Mouse (Mus musculus): ENCODE results near the gene Vps45. TPM values are rescaled to one million over a fixed set of nuclear protein-coding genes. Genes with fewer than 3 reads are reported as not detected.

Gene Vps45
- polyA plus RNA-seq, 1 experiment from 2014 or later = 46.1 TPM

DNA sequence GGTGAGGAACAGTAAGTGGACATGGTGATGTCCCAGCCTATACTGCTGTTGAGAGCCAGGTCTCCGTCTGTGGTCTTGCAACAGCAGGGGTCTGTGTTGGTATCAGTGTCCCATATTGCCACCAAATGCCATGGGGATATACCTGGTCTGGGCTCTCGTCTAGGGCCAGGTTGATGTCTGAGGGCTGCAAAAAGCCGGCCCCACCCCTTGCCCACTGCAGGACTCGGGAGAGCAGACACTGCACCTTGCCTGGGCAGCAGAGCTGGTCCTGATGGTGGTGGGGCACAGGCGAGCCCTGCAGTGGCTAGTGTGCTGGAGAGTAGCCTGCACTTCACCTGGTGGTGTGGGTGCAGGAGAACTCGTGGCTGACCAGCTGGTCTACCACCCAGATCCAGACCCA, 19.8 kb upstream of the Vps45 start:
- Histone ChIP-seq H3K4me2 (replicated peaks) (no peak overlapping the region), H3K9ac (no peak overlapping the region), H3K27ac (replicated peaks) (no peak overlapping the region), H3K4me3 (replicated peaks) (no peak overlapping the region), H3K36me3 (no peaks in the 10 kb centered on the region), H3K4me1 (no peaks in the 10 kb centered on the region), H3K27me3 (no peaks in the 10 kb centered on the region), H3K9me3 (replicated peaks) (no peaks in the 10 kb centered on the region)
- ATAC-seq (ENCODE audit: insufficient number of reproducible peaks, low FRiP score, low TSS enrichment, low read depth) = no peak
- 64% methylated on average over 6 of the region's 6 CpGs for WGBS

- H3K27ac ChIP-seq (replicated peaks) = no peak overlapping the region
- no peak overlapping the region for H3K9ac ChIP-seq
- no peaks in the 10 kb centered on the region for H3K36me3 ChIP-seq
- no peak overlapping the region for H3K4me3 ChIP-seq (replicated peaks)
- no peaks in the 10 kb centered on the region for H3K27me3 ChIP-seq
- no peaks in the 10 kb centered on the region for H3K9me3 ChIP-seq (replicated peaks)
- 68% methylated on average over 12 of the region's 12 CpGs for WGBS
- H3K4me1 ChIP-seq = no peaks in the 10 kb centered on the region
- ATAC-seq (ENCODE audit: insufficient number of reproducible peaks, low FRiP score, low TSS enrichment, low read depth) = no peak
- H3K4me2 ChIP-seq (replicated peaks) = no peak overlapping the region
These were observed 14.7 kb upstream of the Vps45 start for GRCm38 (mm10) chr3:96072921-96073486.

GRCm38 (mm10) chr3:96070241-96070640, 12.0 kb upstream of the Vps45 start:
- WGBS = 72% methylated on average over 4 of the region's 4 CpGs
- H3K4me1 ChIP-seq = 0 out of 2 replicates have a peak, but pooled peaks cover 4% of the 10 kb centered on the region
- ATAC-seq (ENCODE audit: insufficient number of reproducible peaks, low FRiP score, low TSS enrichment, low read depth) = no peak

GRCm38 (mm10) chr3:96069542-96069941, 11.3 kb upstream of the Vps45 start:
- no peaks in the 10 kb centered on the region for H3K9me3 ChIP-seq (replicated peaks)
- H3K27me3 ChIP-seq = no peaks in the 10 kb centered on the region
- H3K4me3 ChIP-seq (replicated peaks) = no peak overlapping the region
- WGBS = 52% methylated on average over 1 of the region's 1 CpGs
- H3K27ac ChIP-seq (replicated peaks) = no peak overlapping the region
- no peak overlapping the region for H3K9ac ChIP-seq
- H3K4me2 ChIP-seq (replicated peaks) = no peak overlapping the region
- H3K36me3 ChIP-seq = no peaks in the 10 kb centered on the region
- ATAC-seq (ENCODE audit: insufficient number of reproducible peaks, low FRiP score, low TSS enrichment, low read depth) = no peak
- 0 out of 2 replicates have a peak, but pooled peaks cover 4% of the 10 kb centered on the region for H3K4me1 ChIP-seq

More at GRCm38 (mm10) chr3:96070241-96070640, 12.0 kb upstream of the Vps45 start:
- Histone ChIP-seq H3K9ac (no peak overlapping the region), H3K9me3 (replicated peaks) (no peaks in the 10 kb centered on the region), H3K36me3 (no peaks in the 10 kb centered on the region), H3K4me3 (replicated peaks) (no peak overlapping the region), H3K4me2 (replicated peaks) (no peak overlapping the region), H3K27me3 (no peaks in the 10 kb centered on the region), H3K27ac (replicated peaks) (no peak overlapping the region)

DNA sequence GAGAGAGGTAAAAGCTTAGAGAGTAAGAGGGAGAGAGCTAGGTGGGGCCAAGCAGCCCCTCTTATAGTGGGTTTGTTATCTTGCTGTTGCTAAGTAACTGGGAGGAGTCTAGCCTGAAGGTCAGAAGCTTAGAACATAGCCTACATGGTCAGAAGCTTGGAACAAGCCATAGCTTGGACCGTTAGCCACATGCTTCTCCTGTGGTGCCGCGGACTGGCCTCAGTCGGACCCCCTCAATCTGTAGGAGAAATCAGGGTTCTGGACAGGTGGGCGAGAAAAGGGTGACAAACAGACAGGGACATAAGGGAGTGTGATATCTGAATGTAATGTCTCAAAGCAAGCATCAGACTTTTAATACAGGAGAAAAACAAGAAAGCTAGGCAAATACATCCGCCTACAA, 10.8 kb upstream of the Vps45 start:
- Histone ChIP-seq H3K27ac (replicated peaks) (no peak overlapping the region), H3K27me3 (no peaks in the 10 kb centered on the region), H3K9me3 (replicated peaks) (no peaks in the 10 kb centered on the region), H3K4me2 (replicated peaks) (no peak overlapping the region), H3K4me3 (replicated peaks) (no peak overlapping the region), H3K4me1 (0 out of 2 replicates have a peak, but pooled peaks cover 4% of the 10 kb centered on the region), H3K9ac (no peak overlapping the region), H3K36me3 (no peaks in the 10 kb centered on the region)
- no peak for ATAC-seq (ENCODE audit: insufficient number of reproducible peaks, low FRiP score, low TSS enrichment, low read depth)
- WGBS = 92% methylated on average over 6 of the region's 6 CpGs

DNA sequence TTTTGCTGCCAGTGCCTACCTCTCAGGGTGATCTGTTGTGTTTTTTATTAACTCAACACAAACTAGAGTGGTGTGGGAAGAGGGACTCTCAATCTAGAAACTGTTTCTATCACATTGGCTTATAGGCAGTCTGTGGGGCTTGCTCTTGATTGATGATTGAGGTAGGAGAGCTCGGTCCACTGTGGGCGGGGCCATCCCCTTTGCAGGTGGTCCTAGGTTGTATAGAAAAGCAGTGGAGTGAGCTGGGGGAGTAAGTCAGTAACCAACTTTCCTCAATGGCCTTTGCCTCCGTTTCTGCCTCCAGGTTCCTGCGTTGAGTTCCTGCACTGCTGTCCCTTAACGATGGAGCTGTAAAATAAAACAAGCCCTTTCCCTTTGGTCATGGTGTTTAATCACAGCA, 8.5 kb upstream of the Vps45 start:
- no peaks in the 10 kb centered on the region for H3K27me3 ChIP-seq
- H3K4me2 ChIP-seq (replicated peaks) = no peak overlapping the region
- no peaks in the 10 kb centered on the region for H3K9me3 ChIP-seq (replicated peaks)
- H3K4me1 ChIP-seq = 0 out of 2 replicates have a peak, but pooled peaks cover 4% of the 10 kb centered on the region
- H3K27ac ChIP-seq (replicated peaks) = no peak overlapping the region
- H3K9ac ChIP-seq = no peak overlapping the region
- 87% methylated on average over 5 of the region's 5 CpGs for WGBS
- H3K36me3 ChIP-seq = no peaks in the 10 kb centered on the region
- ATAC-seq (ENCODE audit: insufficient number of reproducible peaks, low FRiP score, low TSS enrichment, low read depth) = no peak
- no peak overlapping the region for H3K4me3 ChIP-seq (replicated peaks)

- WGBS = 25% methylated on average over 20 of the region's 20 CpGs
- peak overlapping the region; percentile 31 for H3K4me3 ChIP-seq (replicated peaks)
- no peaks in the 10 kb centered on the region for H3K36me3 ChIP-seq
- no peak overlapping the region for H3K9ac ChIP-seq
- 0 out of 2 replicates have a peak, but pooled peaks cover 4% of the 10 kb centered on the region for H3K4me1 ChIP-seq
- H3K27me3 ChIP-seq = no peaks in the 10 kb centered on the region
- ATAC-seq (ENCODE audit: insufficient number of reproducible peaks, low FRiP score, low TSS enrichment, low read depth) = no peak
- H3K4me2 ChIP-seq (replicated peaks) = peak overlapping the region; percentile 47
- no peak overlapping the region for H3K27ac ChIP-seq (replicated peaks)
- no peaks in the 10 kb centered on the region for H3K9me3 ChIP-seq (replicated peaks)
These were observed 7.6 kb upstream of the Vps45 start for GRCm38 (mm10) chr3:96065754-96066375.

DNA sequence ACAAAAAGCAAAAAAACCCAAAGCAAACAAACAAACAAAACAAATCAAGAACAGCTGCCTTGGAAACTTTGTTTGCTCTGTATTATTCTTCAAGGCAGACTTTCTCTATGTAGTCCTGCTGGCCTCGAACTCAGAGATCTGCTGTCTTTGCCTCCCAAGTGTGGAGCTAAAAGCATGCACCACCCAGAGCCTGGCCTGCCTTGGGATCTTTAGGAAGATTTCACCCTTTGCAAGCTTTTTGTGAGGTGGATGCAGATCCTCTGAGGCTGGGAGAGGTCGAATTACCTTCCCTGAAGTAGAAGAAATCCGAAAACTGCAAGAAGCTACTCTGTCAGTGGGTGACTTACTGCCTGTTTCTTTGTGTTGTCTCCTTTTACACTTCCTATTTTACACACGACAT, 6.9 kb upstream of the Vps45 start:
- Histone ChIP-seq H3K36me3 (no peaks in the 10 kb centered on the region), H3K4me3 (replicated peaks) (peak overlapping the region; percentile 31; the same call in 1 of the 2 replicates), H3K9ac (no peak overlapping the region), H3K27ac (replicated peaks) (no peak overlapping the region), H3K4me1 (0 out of 2 replicates have a peak, but pooled peaks cover 4% of the 10 kb centered on the region), H3K4me2 (replicated peaks) (peak overlapping the region; percentile 47; the same call in 1 of the 2 replicates), H3K9me3 (replicated peaks) (no peaks in the 10 kb centered on the region), H3K27me3 (no peaks in the 10 kb centered on the region)
- WGBS = 17% methylated on average over 4 of the region's 4 CpGs
- no peak for ATAC-seq (ENCODE audit: insufficient number of reproducible peaks, low FRiP score, low TSS enrichment, low read depth)

- H3K4me3 ChIP-seq (replicated peaks) = no peak overlapping the region
- no peak for ATAC-seq (ENCODE audit: insufficient number of reproducible peaks, low FRiP score, low TSS enrichment, low read depth)
- WGBS = 86% methylated on average over 3 of the region's 3 CpGs
These were observed 6.0 kb upstream of the Vps45 start for GRCm38 (mm10) chr3:96064217-96064616.

GRCm38 (mm10) chr3:96063299-96063698, 5.0 kb upstream of the Vps45 start:
- Histone ChIP-seq H3K9ac (no peak overlapping the region), H3K27me3 (no peaks in the 10 kb centered on the region), H3K36me3 (no peaks in the 10 kb centered on the region), H3K4me2 (replicated peaks) (no peak overlapping the region), H3K4me3 (replicated peaks) (no peak overlapping the region), H3K27ac (replicated peaks) (no peak overlapping the region), H3K4me1 (0 out of 2 replicates have a peak, but pooled peaks cover 4% of the 10 kb centered on the region), H3K9me3 (replicated peaks) (no peaks in the 10 kb centered on the region)
- 80% methylated on average over 2 of the region's 2 CpGs for WGBS
- ATAC-seq (ENCODE audit: insufficient number of reproducible peaks, low FRiP score, low TSS enrichment, low read depth) = no peak

More at GRCm38 (mm10) chr3:96064217-96064616, 6.0 kb upstream of the Vps45 start:
- H3K27me3 ChIP-seq = no peaks in the 10 kb centered on the region
- no peak overlapping the region for H3K27ac ChIP-seq (replicated peaks)
- H3K9me3 ChIP-seq (replicated peaks) = no peaks in the 10 kb centered on the region
- H3K4me2 ChIP-seq (replicated peaks) = no peak overlapping the region
- H3K36me3 ChIP-seq = no peaks in the 10 kb centered on the region
- no peak overlapping the region for H3K9ac ChIP-seq
- H3K4me1 ChIP-seq = 0 out of 2 replicates have a peak, but pooled peaks cover 4% of the 10 kb centered on the region

DNA sequence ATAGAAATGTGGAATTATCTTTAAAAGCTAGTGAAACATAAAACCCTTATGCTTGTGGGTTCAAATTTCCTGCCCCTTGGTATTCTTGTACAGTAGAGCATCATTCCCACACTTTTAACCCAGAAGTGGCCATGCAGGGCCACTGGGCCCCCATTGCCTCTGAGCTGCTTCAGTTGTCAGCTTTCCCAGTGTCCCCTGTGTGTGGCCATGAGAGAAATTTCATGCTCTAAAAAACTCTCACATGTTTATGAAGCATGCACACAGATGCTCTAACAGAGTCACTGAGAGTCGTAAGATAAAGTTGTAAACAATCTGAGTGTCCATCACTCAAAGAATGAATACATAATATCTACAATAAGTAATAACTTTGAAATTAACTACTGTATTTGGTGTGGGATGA, 1.9 kb upstream of the Vps45 start:
- no peak overlapping the region for H3K4me2 ChIP-seq (replicated peaks)
- no peaks in the 10 kb centered on the region for H3K9me3 ChIP-seq (replicated peaks)

More for the DNA sequence above, 1.9 kb upstream of the Vps45 start:
- Histone ChIP-seq H3K4me1 (peaks cover 5% of the 10 kb centered on the region), H3K36me3 (0 out of 2 replicates have a peak, but pooled peaks cover 5% of the 10 kb centered on the region), H3K27ac (replicated peaks) (no peak overlapping the region), H3K9ac (no peak overlapping the region), H3K27me3 (no peaks in the 10 kb centered on the region), H3K4me3 (replicated peaks) (no peak overlapping the region)
- 84% methylated on average over 1 of the region's 1 CpGs for WGBS
- ATAC-seq (ENCODE audit: insufficient number of reproducible peaks, low FRiP score, low TSS enrichment, low read depth) = no peak

Measured in embryonic facial prominence, embryonic 15.5 days (tissue).